Mouse (Mus musculus): Measurements from ENCODE around the gene Snrnp25.

Snrnp25 gene

DNA sequence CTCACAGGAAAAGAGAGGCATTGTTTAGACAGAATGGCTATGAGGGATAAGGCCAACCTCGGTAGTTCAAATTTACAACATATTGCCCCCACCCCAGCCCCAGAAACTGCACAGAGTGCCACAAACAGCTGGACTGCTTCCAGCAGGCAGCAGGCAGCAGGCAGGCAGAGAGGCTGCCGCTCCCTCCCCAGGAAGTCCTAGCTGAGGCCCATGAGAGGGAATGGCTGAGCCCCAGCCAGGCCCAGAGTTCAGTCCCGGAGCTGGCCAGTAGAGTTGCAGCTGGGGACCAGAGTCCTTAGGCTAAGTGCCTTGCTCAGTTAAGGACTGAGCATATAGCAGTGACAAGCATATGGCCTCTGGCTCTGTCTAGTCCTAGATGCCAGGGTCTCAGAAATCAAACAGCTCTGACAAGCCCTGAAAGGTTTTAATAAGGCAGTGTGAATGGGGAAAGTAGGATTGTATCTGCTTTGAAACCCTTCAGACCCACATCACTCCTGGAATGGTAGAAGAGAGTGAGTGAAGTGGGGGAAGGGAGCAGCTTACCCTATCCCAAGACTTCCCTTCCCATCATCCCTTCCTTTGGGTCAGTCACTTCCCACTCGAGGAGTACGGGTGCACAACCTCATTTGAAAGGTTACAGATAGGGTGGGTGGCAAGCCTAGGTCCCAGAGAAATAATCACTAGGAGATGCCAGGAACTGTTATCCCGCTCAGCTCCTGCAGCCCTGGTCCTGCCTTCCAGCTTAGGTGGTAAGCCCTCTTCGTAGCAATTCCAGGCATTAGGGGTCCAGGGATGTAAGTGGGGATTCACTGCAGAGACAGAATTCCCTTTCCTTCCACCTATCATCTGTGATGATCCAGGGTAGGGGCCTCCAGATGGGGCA, 20.2 kb downstream of the Snrnp25 start:
- peak; percentile 15 for DNase-seq

DNA sequence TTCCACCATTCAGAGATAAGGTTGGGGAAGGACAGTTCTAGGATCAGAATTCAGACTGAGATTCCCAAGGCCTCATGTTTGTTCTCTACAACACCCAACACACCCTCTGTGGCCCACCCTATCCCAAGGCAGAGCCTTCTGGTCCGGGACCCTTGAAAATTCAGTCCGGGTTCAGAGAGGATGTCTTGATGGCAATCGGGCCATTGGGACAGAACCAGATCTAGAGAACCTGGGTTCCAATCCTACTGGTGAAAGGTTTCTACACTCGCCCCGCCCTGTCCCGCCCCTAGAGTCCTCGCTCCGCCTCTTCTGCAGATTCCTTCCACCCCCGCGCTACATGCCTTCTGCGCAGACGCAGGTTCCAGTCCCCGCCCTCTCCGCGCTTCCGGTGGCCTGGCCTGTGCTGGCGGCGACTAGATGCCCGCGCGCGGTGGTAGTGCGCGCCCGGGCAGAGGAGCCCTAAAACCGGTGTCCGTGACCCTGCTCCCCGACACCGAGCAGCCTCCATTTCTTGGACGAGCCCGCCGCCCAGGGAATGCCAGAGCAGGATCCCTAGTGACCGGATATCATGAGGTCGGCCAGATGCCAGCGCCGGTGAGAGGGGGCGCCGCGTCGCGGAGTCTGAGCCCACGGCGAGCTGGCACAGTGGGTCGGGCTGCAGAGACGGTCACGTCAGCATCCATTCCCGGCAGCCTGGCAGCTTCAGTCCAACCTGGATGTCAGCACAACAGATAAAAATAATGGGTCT, 21.1 kb downstream of the Snrnp25 start, which contains the start of gene Mpg:
Mpg (plus strand) TSS at position 382 of the 748 bp plus-strand sequence.
- peak; percentile 91 for DNase-seq

DNA sequence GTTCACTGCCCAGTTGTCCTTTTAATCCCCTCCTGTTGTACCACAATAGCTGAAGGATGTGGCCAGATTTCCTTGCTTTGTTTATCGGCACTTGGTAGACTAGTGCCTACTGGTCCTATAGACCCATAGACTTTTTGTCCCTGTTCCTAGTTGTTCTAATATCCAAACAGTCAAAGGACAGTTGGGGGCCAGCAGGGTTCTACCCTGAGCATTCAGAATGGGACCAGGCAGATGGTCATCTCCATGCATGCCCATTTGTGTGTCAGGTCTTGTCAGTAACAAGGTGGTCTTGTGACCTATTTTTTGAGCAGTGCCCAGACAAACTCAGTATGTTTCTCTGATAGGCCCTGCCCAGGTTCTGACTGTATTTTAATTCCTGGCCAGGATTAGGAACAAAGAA, 21.8 kb downstream of the Snrnp25 start:
- no peak for DNase-seq

DNA sequence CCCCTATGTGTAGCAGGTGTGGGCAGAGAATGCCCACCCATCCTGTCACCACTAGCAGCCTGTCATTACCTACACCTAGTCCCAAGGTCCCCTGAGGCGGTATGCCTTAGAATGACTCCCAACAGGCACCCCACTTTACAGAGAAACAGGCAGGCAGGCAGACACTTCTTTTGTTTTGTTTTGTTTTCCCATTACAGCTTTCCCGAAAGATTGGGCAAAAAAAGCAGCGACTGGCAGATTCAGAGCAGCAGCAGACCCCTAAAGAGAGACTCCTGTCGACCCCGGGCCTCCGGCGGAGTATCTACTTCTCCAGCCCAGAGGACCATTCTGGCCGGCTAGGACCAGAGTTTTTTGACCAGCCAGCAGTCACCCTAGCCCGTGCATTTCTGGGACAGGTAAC, 22.3 kb downstream of the Snrnp25 start:
- no peak for DNase-seq

DNA sequence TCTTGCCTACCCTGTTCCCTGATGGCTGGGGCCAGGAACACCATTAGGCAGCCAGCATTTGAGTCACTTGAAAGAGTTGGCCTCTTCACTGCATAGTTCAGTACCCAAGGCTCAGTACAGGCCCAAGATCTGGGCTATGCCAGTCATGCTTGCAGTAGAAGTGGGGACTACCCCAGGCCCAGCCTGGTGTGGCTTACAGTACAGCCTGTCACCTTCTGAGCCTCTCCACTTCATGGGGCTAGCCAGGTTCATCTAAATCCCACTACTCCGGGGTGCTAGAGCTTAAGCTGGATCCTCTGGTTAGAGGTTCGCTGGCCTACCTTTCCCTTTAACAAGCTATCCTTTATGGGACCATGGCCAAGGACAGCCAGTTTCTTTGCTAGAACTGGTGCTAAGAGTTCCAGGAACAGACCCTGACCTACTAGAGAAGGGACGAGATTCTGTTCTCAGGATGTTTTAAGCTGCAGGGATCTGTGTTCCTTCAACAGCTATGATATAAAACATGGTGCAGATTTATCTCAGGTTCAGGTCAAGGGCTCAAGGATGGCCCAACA, 23.2 kb downstream of the Snrnp25 start:
- DNase-seq = no peak

DNA sequence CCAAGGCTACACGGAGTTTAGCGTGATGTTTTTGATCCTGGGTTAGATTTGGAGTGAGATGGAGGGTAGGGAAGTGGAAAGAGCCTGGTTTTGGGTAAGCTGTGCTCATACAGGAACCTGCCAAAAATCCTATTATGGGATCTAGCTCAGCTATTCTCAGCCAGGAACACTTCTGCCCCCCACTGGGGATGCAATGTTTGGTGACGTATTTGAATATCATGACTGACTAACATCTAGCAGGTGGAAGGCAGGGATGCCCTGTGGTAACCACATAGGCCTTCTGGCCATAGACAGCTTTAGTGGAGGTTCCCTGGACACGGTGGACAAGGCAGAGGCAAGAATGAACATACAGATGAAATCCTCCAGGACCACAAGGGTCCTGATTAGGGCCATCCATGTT, 25.0 kb downstream of the Snrnp25 start:
- no peak for DNase-seq

DNA sequence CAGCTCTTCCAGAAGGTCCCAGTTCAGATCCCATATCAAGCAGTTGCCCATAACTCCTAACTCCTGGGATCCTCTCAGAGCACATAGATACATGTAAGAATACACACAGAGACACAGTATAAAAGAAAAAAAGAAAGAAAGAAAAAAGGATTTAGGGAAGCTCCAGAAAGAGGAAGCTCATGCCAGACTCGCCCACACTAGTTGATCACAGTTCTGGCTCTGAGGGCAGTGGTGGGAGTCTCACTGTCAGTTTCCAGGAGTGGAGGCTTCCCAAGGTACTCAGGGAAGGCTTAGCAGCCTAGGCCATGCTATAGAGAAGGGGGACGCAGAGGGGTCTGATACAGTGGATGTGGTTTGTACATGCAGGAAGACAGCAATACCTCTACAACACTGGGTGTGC, 25.9 kb downstream of the Snrnp25 start:
- no peak for DNase-seq

DNA sequence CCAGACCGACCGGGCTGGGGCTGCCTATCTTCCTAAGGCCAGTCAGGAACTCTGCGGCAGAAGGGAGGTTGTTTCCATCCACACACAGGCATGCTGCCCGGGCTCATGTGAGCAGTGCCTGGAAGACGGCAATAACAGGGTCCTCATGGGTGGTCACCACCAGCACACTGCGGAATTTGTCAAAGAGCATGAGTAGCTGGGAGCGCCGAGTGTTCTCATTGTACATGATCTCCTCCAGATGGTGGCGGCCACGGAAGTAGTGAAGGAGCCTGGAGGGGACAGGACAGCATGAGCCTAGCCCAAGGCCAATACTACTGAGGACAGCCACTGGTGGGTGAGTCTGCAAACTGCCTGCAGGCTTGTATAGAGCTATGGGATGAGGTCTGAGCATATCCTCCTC, 27.6 kb downstream of the Snrnp25 start:
- no peak for DNase-seq

DNA sequence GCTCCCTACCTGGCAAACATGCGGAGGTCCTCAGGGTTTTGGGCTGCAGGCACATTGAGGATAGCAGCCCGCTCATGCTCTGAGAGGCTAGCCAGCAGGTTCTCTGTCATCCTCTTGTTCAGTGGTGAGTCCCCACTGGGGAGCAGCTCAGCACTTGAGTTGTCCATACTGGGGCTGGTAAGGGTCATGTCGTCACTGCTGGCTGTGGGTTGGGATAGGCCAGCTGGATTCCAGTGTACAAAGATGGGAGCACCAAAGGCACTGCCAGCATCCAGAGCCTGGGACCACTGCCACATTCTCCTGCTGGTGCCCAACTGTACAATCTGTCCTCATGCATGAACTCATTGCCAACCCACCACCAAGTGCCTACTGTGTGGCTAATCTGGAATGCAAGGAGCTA, 28.7 kb downstream of the Snrnp25 start:
- DNase-seq = no peak

DNA sequence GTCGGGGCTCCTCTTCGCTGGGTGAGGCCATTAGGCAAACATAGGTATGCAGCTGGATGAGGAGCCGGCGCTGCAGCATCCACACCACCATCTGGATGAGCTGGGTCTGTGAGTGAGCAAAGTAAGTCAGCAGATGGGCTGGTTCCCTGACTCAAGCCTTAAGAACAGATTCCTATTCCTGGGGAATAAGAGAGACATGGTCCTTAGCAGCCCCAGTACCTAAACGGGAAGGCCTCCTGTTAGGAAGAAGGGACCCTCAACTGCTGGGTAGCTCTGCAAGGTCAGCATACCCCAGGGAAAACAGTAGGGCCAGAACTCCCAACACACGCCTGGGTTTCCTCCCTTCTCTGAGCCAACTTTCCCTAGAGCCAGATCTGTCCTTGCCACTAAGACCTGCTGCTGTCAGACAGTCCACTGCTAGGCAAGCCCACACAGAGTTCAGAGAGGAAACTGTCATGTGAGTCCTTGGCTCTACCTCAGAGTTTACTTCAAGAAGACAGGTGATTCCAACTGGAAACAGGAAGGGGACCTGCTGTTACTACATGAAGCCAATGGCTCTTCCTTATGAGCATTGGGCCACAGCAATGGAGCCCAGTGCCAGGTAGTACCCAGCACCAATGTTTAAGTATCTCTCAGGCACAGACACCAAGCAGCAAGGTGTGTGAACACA, 29.7 kb downstream of the Snrnp25 start:
- no peak for DNase-seq

DNA sequence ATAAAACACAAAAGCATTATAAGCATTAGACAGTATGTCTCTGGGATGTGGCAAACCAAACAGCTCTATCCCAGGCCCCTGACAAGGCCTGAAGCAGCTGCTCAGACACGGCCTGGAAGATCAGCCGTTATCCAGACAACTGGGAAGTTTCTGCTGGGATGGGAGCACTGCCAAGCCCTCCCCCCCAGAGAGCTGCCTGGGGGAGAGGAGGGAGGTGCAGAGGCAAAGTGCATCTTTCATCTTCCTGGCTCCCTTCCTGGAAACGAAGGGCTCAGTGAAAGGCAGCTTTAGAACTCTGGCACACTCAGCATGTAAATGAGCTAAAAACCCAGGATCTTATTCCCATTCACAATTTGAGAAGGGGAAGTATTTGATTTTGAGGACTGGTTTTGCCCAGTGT, 30.4 kb downstream of the Snrnp25 start:
- DNase-seq = no peak

DNA sequence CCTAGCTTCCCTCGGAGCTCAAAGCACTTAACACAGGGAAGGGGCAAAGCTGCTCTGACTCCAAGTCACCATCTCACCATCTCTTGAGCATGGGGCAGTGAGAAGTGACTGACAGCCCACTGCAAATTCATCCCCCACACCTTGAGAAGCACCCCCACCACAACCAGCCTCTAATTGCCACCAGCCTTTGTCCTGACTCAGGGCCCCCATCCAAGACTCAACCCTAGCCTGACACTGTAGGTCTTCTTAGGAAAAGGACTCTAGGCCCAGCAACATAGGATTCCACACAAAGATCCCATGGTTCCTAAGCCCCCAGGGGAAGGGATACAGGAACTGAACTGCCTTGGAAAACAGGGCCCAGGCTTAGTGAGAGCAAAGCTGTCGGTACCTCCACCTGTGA, 30.9 kb downstream of the Snrnp25 start:
- DNase-seq = no peak

DNA sequence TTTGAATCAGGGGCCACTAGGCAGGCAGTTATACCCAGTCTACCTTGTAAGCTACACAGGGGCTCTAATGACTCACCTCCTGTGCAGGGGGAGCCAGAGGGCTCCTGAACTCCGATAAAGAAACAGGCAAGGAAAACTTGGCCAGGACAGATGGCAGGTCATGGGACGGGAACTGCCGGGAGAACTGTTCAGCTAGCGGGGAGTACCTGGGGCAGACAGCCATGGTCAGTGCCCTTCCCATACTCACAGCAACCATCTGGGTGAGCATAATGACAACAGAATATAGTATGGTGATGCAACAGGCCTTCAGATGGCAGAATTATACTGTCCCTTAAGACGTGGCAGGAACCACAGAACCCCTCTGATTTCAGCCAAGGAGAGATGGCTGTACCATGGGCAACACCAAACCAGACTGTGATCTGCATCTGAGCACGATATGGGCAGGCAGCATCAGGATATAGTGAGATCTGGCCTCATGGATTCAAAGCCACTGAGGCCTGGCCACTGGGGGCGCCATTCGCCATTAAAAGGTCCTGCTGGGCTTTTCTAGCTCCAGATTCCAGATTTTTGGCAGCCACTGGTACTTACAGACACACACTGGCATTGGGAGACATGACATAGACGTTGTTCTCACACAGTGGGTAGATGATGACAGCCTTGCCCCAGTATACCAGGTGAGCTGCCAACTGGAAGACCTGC, 31.6 kb downstream of the Snrnp25 start:
- DNase-seq = peak; percentile 27

DNA sequence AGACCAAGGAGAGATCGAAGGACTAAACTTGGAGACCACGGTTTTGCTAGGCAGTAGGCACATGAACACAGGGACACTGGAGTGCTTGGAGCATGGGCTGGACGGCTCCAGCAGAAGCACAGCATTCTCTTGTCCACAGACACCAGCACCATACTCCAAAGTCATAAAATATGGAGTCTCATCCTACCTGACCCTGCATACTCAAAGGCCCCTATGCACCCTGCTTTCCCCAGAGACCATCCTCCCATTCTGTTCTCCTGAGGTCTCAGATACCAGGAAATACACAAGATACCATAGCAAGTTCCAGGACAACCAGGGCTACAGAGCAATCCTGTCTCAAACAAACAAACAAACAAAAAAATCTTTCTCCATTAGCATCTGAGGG, 32.2 kb downstream of the Snrnp25 start:
- no peak for DNase-seq

DNA sequence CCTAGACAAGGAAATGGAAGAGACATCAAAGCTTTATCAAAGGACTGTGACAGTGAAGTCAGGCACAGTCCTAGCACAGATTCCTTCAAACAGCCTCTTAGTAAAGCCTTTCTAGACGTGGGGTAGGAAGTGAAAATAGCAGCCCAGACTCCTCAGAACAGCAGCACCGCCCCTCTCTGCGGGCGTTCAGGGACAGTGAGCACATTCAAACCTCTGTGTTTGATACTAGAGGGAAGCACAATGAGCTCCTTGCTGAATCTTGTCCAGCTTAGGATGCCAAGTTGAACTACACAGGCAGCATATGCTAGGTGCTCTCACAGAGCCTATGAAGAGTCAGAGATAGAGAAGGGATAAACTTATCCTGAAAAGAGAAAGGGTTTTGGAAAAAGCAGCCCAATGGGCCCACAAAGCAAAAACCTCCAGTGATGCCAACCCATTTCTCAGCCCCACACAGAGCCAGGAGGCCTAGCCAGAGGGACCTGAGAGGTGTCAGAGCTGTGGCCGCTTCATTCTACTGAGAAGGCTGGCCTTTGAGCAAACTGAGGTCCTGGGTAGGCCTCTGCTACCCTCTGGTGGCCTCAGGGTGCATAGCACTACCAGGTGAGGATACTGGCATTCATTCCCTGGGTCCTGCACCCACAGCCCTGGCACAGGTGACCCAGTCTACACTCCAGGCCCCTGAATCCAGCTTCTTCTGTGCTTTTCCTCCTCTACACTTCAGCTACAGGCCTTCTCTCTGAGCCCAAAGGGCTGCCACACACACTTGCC, 33.1 kb downstream of the Snrnp25 start:
- DNase-seq = peak; percentile 79

DNA sequence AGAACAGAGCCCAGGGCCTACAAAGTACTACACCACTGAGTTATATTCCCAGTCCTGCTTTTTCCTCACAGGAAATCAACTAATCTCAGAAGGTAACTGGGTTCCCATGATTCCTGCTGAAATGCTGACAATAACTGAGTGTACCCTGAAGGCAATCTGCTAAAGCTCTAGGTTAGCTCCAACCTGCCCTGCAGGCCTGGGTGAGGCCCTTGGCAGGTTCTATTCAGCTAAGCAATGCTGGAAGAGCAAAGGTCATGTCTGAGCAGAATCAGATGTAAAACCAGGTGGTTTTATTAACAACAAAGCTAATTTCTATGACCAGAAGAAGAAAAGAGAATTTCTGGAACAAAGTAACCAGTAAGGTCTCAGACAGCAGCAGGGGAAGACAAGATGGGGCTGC, 36.2 kb downstream of the Snrnp25 start:
- no peak for DNase-seq

DNA sequence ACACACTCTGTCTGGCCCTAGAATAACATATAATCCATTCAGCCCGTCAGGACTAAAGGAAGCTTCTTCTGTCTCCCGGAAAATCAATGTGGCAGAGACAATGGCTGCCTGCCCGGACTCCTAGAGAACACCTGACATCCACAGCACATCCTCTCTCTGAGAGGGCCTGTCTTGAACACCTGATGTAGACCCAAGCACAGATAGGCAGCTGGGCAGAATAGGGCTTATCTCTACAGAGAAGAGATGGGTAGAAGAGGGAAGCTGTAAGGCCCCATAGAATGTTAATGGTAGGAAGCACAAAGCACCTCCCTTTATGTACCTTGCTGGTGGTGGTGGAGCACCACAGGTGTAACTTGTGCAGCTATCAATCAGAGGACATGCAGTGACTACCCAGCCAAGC, 37.0 kb downstream of the Snrnp25 start:
- DNase-seq = no peak

DNA sequence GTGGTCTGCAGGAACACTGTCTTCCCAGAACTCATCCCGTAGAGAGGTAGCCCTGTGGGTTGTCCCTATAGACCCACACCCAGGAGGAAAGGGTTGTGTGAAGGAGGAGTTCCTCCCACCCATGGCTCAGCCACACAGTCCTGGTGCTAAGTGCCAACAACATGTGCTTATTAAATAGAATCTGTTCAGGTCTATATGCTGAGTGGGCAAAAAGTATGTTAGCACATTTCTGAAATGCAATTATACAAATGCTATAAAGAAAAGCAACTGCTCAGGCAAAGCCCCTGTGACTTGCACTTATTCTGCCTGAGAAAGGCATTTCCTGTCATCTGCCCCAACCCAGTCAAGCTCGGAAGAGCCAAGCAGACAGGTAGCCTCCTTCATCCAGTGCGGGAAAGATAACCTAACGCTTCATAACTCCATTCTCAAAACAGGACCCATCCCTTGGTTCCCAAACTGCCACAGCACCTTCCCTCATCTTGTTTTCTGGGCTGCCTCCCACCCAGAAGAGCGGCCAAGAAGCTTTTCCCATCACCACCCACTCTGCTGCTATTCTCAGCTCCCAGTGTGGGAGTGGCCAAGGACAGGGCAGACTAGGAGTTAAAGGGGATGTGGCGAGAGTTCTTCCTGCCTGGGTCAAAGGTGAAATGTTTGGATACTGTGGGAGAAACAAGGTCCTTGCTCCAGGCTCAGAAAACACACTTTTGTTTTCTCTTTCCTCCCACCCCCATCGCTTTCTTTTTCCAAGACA, 38.2 kb downstream of the Snrnp25 start:
- DNase-seq = no peak

DNA sequence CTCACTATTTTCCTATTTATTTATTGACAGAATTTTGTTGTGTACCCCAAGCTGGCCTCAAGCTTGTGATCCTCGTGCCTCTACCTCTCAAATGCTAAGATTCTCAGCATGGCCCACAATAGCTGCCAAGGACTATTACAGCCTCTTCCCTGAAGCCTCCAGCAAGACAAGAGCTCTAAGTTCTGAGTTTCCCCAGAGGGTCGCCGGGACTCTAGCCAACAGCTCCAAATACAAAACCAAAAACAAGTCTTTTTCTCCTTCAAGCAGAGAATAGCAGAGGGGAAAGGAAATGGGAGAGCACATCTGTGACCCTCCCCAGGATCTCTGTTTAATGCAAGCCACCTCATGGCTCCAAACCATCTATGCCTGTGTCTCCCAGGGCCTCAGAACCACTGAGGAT, 38.8 kb downstream of the Snrnp25 start:
- no peak for DNase-seq

DNA sequence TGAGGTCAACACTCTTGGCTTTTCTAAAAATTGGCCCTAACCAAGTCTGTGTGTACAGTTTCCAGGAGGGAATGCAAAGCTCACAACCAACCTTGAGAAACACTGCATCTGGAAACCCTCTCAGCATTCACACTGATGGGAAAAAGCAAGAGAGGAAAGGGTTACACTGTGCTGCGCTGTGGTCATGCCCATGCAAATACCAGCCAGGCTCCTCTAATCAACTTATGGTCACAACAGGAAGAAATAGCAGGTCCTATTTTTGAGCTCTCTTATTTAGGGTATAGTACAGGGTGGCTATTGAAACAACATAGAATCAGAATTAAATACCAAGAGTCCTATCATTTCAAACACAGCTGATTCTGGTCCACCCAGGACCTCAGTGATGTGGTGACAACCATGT, 39.4 kb downstream of the Snrnp25 start:
- DNase-seq = no peak

DNA sequence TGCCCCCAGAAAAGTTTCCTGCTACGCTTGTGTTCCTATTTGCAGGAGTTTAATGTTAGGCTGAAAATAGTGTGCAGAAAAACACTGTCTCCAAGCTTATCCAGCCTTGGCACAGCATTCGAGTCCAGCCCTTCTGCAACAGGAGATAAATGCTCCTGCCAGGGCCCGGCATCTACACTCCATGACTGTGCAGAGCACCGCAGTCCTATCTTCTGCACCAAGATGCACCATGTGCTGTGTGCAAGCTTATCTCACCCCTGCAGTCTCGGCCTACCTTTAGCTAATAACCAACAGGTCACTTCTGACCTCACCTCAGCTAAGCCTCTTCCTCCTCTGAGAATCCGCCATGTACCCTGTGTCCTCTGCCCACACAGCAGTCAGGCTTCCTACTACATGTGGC, 40.4 kb downstream of the Snrnp25 start:
- no peak for DNase-seq

Measured in thymus, postnatal 25 days (tissue).